Mouse (Mus musculus): ENCODE measurements at regions not wholly inside any gene's neighbourhood (a gene's known extent, or its start where the extent isn't known, plus 50 kb on each side); places are given as distances from the start of the nearest gene placed in this dataset.
A peak's percentile ranks its signal among the peaks of the same experiment; 100 is the strongest.

GRCm38 (mm10) chr13:97510431-97511261 lies 249.8 kb downstream of the Gm10260 start:
- no peak for DNase-seq

- no peak for DNase-seq
These were observed 255.5 kb downstream of the Gm10260 start for GRCm38 (mm10) chr13:97504949-97505348.

GRCm38 (mm10) chr13:97503955-97504739 lies 256.3 kb downstream of the Gm10260 start:
- no peak for DNase-seq

- no peak for DNase-seq
These were observed 257.0 kb downstream of the Gm10260 start for GRCm38 (mm10) chr13:97503391-97503790.

GRCm38 (mm10) chr13:97500155-97500554 lies 259.2 kb downstream of the Enc1 start:
- DNase-seq = no peak

GRCm38 (mm10) chr13:97498981-97499380 lies 258.1 kb downstream of the Enc1 start:
- DNase-seq = no peak

- DNase-seq = no peak
These were observed 257.0 kb downstream of the Enc1 start for GRCm38 (mm10) chr13:97497928-97498327.

- DNase-seq = no peak
These were observed 253.9 kb downstream of the Enc1 start for GRCm38 (mm10) chr13:97494770-97495169.

- DNase-seq = no peak
These were observed 252.9 kb downstream of the Enc1 start for GRCm38 (mm10) chr13:97493836-97494235.

- DNase-seq = no peak
These were observed 252.2 kb downstream of the Enc1 start for GRCm38 (mm10) chr13:97492958-97493735.

GRCm38 (mm10) chr13:97491865-97492847 lies 251.3 kb downstream of the Enc1 start:
- no peak for DNase-seq

GRCm38 (mm10) chr13:97490131-97490530 lies 249.2 kb downstream of the Enc1 start:
- no peak for DNase-seq

GRCm38 (mm10) chr13:97489721-97490120 lies 248.8 kb downstream of the Enc1 start:
- DNase-seq = no peak

GRCm38 (mm10) chr13:97489029-97489428 lies 248.1 kb downstream of the Enc1 start:
- DNase-seq = no peak

GRCm38 (mm10) chr13:97488518-97488917 lies 247.6 kb downstream of the Enc1 start:
- DNase-seq = no peak

- DNase-seq = no peak
These were observed 247.0 kb downstream of the Enc1 start for GRCm38 (mm10) chr13:97487746-97488473.

GRCm38 (mm10) chr13:97486490-97486889 lies 245.6 kb downstream of the Enc1 start:
- no peak for DNase-seq

GRCm38 (mm10) chr13:97485886-97486285 lies 245.0 kb downstream of the Enc1 start:
- no peak for DNase-seq

- no peak for DNase-seq
These were observed 244.1 kb downstream of the Enc1 start for GRCm38 (mm10) chr13:97484808-97485545.

- DNase-seq = peak; percentile 24
These were observed 242.8 kb downstream of the Enc1 start for GRCm38 (mm10) chr13:97483681-97484080.

All from lung, postnatal 36 days (tissue).